Mouse (Mus musculus): ENCODE measurements at regions not wholly inside any gene's neighbourhood (a gene's known extent, or its start where the extent isn't known, plus 50 kb on each side); places are given as distances from the start of the nearest gene placed in this dataset.
"Not testable (repeated sequence)": the region's sequence is repeated elsewhere in the genome, so short reads cannot be mapped to it uniquely, and the experiment has no call there.

- DNase-seq; intact Hi-C loops (cut with DNase I): not testable (repeated sequence)
Measured at GRCm38 (mm10) chr12:20684471-20684870, 305.8 kb upstream of the Asap2 start.

- peak in 1 of 2 experiments; percentile 0 for DNase-seq
- intact Hi-C loops (cut with DNase I), result not testable (repeated sequence)
Measured at GRCm38 (mm10) chr12:20697276-20697675, 293.0 kb upstream of the Asap2 start.
